In the genomic region with DNA sequence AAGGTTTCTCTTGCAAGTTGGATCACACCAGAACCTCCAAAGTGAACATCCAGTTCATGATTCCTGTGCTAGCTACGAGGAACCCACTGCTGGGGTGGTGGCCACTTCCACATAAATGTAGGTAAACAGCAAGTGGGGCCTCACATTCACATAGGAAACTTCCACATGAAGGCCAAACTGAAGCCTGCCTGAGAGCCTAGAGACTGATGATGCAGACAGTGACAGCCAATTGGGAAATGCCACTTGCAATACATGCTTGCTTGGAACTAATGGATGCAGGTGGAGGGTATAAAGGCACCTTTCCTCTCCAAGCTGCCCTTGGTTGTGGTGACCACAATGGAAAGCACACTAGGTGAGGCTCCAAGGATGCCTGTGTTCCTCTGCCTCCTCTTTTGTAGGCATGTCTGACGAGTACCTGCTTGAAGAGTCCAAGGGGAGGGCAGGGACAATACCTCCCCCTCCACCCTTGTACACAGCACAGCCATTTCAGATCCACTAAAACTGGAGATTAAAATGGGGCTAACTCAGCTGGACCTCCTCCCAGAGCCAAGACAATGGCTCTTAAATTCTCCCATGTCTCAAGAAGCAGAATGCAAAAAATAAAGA, we compare ENCODE assay signal across 12 mouse cellular contexts. TPM values are rescaled to one million over a fixed set of nuclear protein-coding genes. Genes with fewer than 3 reads are reported as not detected.
A peak's percentile ranks its signal among the peaks of the same experiment; 100 is the strongest.
DNase-seq lines count a peak whose midpoint lies in the region; TF ChIP-seq lines count a peak whose summit lies in the region.
"Had no signal": no experiment of that assay in that cellular context is flagged by ENCODE, and none has a peak within 500 bp of the region (broad histone marks: within the 10 kb centered on the region; RNA-seq: fewer than 3 reads in every experiment).

No protein-coding gene starts in this region.

- no peaks in the 10 kb centered on the region for H3K4me1 ChIP-seq in lung, adult 2 months (ENCODE audit: control insufficient read depth, insufficient read depth, low read length)
- H3K4me1 ChIP-seq: hindbrain, embryonic 15.5 days had no signal

- no peak for TF ChIP-seq CTCF in lung, adult 2 months (IDR thresholded peaks at IDR 0.05; ENCODE audit: insufficient read depth, low read length)

- WGBS in lung, adult 2 months: 70% methylated on average over 2 of the region's 2 CpGs

- peak; percentile 30 to 52 for DNase-seq in cerebellum, postnatal 14 days
- no peak for DNase-seq in cerebellum, adult 9-11 months
- DNase-seq in lung, postnatal 10 days: peak; percentile 38
- no peak for DNase-seq in lung, adult 2 months
- peak; percentile 27 for DNase-seq in R1 (ENCODE audit: low read depth, low spot score)
- peak; percentile 27 for DNase-seq in mesoderm, embryonic 11.5 days (ENCODE audit: low read depth, low spot score)
- no peak for DNase-seq in ovary, adult 18-20 months (ENCODE audit: low spot score)
- DNase-seq in urinary bladder, adult 18-20 months (ENCODE audit: low spot score in 2 of 2): no peak
- DNase-seq: left cerebral cortex, postnatal 4 days; spleen, adult 18-20 months had no signal

- no peak overlapping the region for H3K4me3 ChIP-seq in lung, adult 2 months (replicated peaks; ENCODE audit: extremely low read depth, low read depth, low read length)
- H3K4me3 ChIP-seq: hindbrain, embryonic 15.5 days; megakaryocyte, embryonic 14.5 days had no signal

- no peak for TF ChIP-seq POLR2A in lung, adult 2 months (IDR thresholded peaks at IDR 0.05; ENCODE audit: borderline replicate concordance, extremely low read depth, low read depth, low read length)

RNA-seq across cellular contexts. Expression of a gene that starts 28.6 kb away (rescaled TPM):
- 1.0 and 2.7 TPM in 2 replicates for polyA plus RNA-seq in lung, adult 2 months (2012; rRNA removed)

RNA-seq across cellular contexts. Expression of a gene that starts 32.9 kb away (rescaled TPM):
- polyA plus RNA-seq in lung, adult 2 months (2012; rRNA removed): 24.8 and 28.2 TPM in 2 replicates

RNA-seq across cellular contexts. Expression of a gene that starts 40.1 kb away (rescaled TPM):
- polyA plus RNA-seq in lung, adult 2 months (2012; rRNA removed): not detected in 2 replicates
- polyA plus RNA-seq: hindbrain, embryonic 15.5 days had no signal

RNA-seq across cellular contexts. Expression of a gene that starts 44.4 kb away (rescaled TPM):
- polyA plus RNA-seq in lung, adult 2 months (2012; rRNA removed): 0.08 and 0.09 TPM in 2 replicates

Comparison
In these comparisons a context has a peak if more than half of its experiments do, and no peak if none do; other contexts are left out.
1. DNase-seq: peak in cerebellum, postnatal 14 days (2 of 2), lung, postnatal 10 days (single experiment), R1 (single experiment) and mesoderm, embryonic 11.5 days (single experiment); none in cerebellum, adult 9-11 months (single experiment), lung, adult 2 months (single experiment), ovary, adult 18-20 months (single experiment) and urinary bladder, adult 18-20 months (0 of 2).